Mouse (Mus musculus) limb, embryonic 11.5 days (tissue): ENCODE results near the gene Prpf8. TPM values are rescaled to one million over a fixed set of nuclear protein-coding genes. Genes with fewer than 3 reads are reported as not detected.

Experiments used
- ATAC-seq: fragments of 200-750 bp; cut with Nextera tagmentation; 2 replicates; pipeline ENCODE4 v1.8.0; 2017; ENCODE audit warnings: low read depth; ENCODE audit not compliant: insufficient number of reproducible peaks, low FRiP score, low TSS enrichment
- DNase-seq: peaks from one replicate; pipeline ENCODE4 v3.0.0-alpha.2; 2015; ENCODE audit warnings: low spot score
- H3K27ac ChIP-seq: fragments of 300-500 bp; sonication (generic); replicated peaks from 2 replicates; pipeline ENCODE4 v1.5.1; 2014; ENCODE audit warnings: low read depth, mild to moderate bottlenecking, low read length
- H3K27me3 ChIP-seq: fragments of 300-500 bp; sonication (generic); 2 replicates; pipeline ENCODE4 v1.6.1; 2014; ENCODE audit warnings: mild to moderate bottlenecking, low read length, mixed read lengths; ENCODE audit not compliant: control insufficient read depth, insufficient read depth
- H3K36me3 ChIP-seq: fragments of 300-500 bp; sonication (generic); 2 replicates; pipeline ENCODE4 v1.6.1; 2014; ENCODE audit warnings: mild to moderate bottlenecking, low read length, moderate library complexity, mixed read lengths; ENCODE audit not compliant: control insufficient read depth, insufficient read depth
- H3K4me1 ChIP-seq: fragments of 300-500 bp; sonication (generic); 2 replicates; pipeline ENCODE4 v1.6.1; 2014; ENCODE audit warnings: low read length, mixed read lengths; ENCODE audit not compliant: control insufficient read depth, insufficient read depth
- H3K4me2 ChIP-seq: fragments of 300-500 bp; sonication (generic); 2 replicates; pipeline ENCODE4 v1.6.1; 2014; ENCODE audit warnings: low read depth, mild to moderate bottlenecking, moderate library complexity; ENCODE audit not compliant: severe bottlenecking
- H3K4me3 ChIP-seq: fragments of 300-500 bp; sonication (generic); 2 replicates; pipeline ENCODE4 v1.5.1; 2014; ENCODE audit warnings: low read depth, low read length
- H3K9ac ChIP-seq: fragments of 300-500 bp; sonication (generic); 2 replicates; pipeline ENCODE4 v1.6.1; 2014; ENCODE audit warnings: mild to moderate bottlenecking, low read length
- H3K9me3 ChIP-seq: fragments of 300-500 bp; sonication (generic); 2 replicates; pipeline ENCODE4 v1.6.1; 2016; ENCODE audit warnings: low read length; ENCODE audit not compliant: control insufficient read depth
- WGBS: fragments of 180-500 bp; shearing (Covaris S2); extraction: QIAGEN DNeasy Blood & Tissue Kit; methylation state at CpG from one replicate; pipeline ENCODE4 v1.1.7; 2014; 5-methylcytosine and 5-hydroxymethylcytosine counted together
- polyA plus RNA-seq: library from polyadenylated mRNA; unstranded; fragments of >200 nt; fragmentation: Nextera tagmentation; extraction: Ambion mirVana; gene quantifications from 2 replicates; pipeline ENCODE4 v1.2.1, GENCODE M21; 2014

Prpf8 gene
- polyA plus RNA-seq, 1 experiment from 2014 or later: 111 TPM

GRCm38 (mm10) chr11:75529771-75530170, 43.2 kb downstream of the Prpf8 start:
- 60% methylated on average over 4 of the region's 4 CpGs for WGBS
- no peaks in the 10 kb centered on the region for H3K27me3 ChIP-seq
- H3K9ac ChIP-seq: no peak overlapping the region
- H3K36me3 ChIP-seq: no peaks in the 10 kb centered on the region
- H3K27ac ChIP-seq: no peak overlapping the region
- H3K4me2 ChIP-seq: no peak overlapping the region
- no peaks in the 10 kb centered on the region for H3K9me3 ChIP-seq
- H3K4me1 ChIP-seq: peaks cover 7% of the 10 kb centered on the region
- H3K4me3 ChIP-seq: no peak overlapping the region
- ATAC-seq (no peak), DNase-seq (no peak)

GRCm38 (mm10) chr11:75530325-75530724, 43.7 kb downstream of the Prpf8 start:
- DNase-seq (peak; percentile 100), ATAC-seq (no peak)
- no peak overlapping the region for H3K27ac ChIP-seq
- H3K9ac ChIP-seq: peak overlapping the region; percentile 83; the same call in 1 of the 2 replicates
- peak overlapping the region; percentile 66 for H3K4me3 ChIP-seq
- H3K9me3 ChIP-seq: no peaks in the 10 kb centered on the region
- H3K27me3 ChIP-seq: no peaks in the 10 kb centered on the region
- H3K4me2 ChIP-seq: peak overlapping the region; percentile 100
- WGBS: 2% methylated on average over 10 of the region's 10 CpGs
- H3K36me3 ChIP-seq: no peaks in the 10 kb centered on the region
- peaks cover 7% of the 10 kb centered on the region for H3K4me1 ChIP-seq

DNA sequence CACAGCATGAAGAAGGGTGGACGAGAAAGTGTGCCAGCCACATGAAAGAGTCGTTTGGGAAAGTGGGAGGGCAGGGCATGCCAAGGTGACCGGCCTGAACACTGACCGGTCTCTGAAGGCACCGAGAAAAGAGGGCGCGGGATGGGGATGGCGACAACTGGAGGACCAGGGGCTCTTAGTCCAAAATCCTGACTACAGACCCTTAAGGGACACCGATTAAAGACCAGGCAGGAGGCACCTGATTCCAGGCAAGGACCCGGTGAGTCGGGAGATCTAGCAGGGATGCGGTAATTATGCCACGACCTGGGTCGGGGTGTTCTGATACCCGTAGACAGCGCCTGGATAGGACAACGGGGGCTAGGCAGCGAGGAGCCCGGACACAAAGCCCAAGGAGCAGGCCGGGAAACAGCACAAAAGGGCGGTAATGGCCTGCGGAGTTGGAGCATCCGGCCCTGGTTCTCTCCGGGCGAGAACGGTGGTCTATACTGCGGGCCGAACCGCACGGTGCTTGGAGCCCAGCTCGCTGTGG, 44.3 kb downstream of the Prpf8 start:
- no peaks in the 10 kb centered on the region for H3K36me3 ChIP-seq
- peak overlapping the region; percentile 83 for H3K9ac ChIP-seq
- peak overlapping the region; percentile 100 for H3K4me2 ChIP-seq
- no peaks in the 10 kb centered on the region for H3K9me3 ChIP-seq
- peaks cover 7% of the 10 kb centered on the region for H3K4me1 ChIP-seq
- peak overlapping the region; percentile 74 for H3K27ac ChIP-seq
- ATAC-seq (peak; percentile 17; the same call in 1 of the 2 replicates), DNase-seq (peak; percentile 71)
- WGBS: 0% methylated on average over 31 of the region's 31 CpGs
- no peaks in the 10 kb centered on the region for H3K27me3 ChIP-seq
- peak overlapping the region; percentile 66 for H3K4me3 ChIP-seq

GRCm38 (mm10) chr11:75531469-75532242, 45.0 kb downstream of the Prpf8 start, which contains the start of gene Slc43a2:
Gene Slc43a2 (plus strand): TSS chr11:75531694.
- WGBS: under 1% methylated on average over 62 of the region's 62 CpGs
- no peaks in the 10 kb centered on the region for H3K9me3 ChIP-seq
- peaks cover 7% of the 10 kb centered on the region for H3K4me1 ChIP-seq
- peak; percentile 98 for DNase-seq
- H3K9ac ChIP-seq: peak within 1 kb of the TSS; percentile 83
- peak within 1 kb of the TSS; percentile 66 for H3K4me3 ChIP-seq
- ATAC-seq: peak; percentile 91
- no peaks in the 10 kb centered on the region for H3K27me3 ChIP-seq
- H3K27ac ChIP-seq: peak within 1 kb of the TSS; percentile 74
- no peaks in the 10 kb centered on the region for H3K36me3 ChIP-seq
- H3K4me2 ChIP-seq: peak within 1 kb of the TSS; percentile 100

DNA sequence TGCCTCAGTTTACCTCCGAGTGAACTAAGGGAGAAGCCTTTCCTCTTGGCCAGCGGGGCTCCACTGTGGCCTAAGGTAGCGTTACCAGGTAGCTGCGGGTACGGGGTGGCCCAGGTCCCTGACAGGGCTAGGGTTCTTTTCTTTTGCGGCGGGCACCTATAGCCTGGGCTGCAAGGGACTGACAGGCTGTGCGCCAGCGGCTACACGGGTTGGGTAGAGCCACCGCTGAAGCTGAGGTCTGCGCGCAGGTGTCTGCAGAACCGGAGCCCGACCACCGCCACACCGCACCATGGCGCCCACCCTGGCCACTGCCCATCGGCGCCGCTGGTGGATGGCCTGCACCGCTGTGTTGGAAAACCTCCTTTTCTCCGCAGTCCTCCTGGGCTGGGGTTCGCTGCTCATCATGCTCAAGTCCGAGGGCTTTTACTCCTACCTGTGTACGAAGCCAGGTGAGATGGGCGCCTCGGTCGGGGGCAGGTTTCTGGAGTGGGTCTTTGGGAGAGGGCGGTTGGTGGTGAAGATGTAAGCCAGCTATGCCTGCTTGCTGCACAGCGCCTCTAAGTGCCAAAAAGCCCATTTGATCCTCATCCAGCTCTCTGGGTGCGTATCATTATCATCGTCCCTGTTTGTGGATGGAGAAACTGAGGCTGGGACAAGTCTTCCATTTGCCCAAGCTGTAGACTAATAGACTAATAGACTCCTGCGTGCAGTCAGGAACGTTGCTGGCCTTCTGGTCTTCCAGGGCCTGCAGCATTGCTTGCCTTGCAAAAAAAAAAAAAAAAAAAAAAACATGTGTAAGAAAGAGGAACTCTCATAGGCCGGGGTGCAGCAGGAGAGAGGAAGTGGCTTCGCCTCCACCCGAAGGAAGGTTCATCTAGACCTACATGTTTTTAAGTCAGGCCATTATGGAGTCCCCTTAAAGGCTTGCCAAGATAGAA, 46.0 kb downstream of the Prpf8 start:
- peak overlapping the region; percentile 100 for H3K4me2 ChIP-seq
- no peaks in the 10 kb centered on the region for H3K9me3 ChIP-seq
- H3K4me1 ChIP-seq: peaks cover 9% of the 10 kb centered on the region
- no peaks in the 10 kb centered on the region for H3K27me3 ChIP-seq
- 17% methylated on average over 38 of the region's 38 CpGs for WGBS
- DNase-seq: peak; percentile 51
- peak overlapping the region; percentile 66 for H3K4me3 ChIP-seq
- H3K36me3 ChIP-seq: no peaks in the 10 kb centered on the region
- peak overlapping the region; percentile 52 for H3K9ac ChIP-seq
- H3K27ac ChIP-seq: no peak overlapping the region
- no peak for ATAC-seq

DNA sequence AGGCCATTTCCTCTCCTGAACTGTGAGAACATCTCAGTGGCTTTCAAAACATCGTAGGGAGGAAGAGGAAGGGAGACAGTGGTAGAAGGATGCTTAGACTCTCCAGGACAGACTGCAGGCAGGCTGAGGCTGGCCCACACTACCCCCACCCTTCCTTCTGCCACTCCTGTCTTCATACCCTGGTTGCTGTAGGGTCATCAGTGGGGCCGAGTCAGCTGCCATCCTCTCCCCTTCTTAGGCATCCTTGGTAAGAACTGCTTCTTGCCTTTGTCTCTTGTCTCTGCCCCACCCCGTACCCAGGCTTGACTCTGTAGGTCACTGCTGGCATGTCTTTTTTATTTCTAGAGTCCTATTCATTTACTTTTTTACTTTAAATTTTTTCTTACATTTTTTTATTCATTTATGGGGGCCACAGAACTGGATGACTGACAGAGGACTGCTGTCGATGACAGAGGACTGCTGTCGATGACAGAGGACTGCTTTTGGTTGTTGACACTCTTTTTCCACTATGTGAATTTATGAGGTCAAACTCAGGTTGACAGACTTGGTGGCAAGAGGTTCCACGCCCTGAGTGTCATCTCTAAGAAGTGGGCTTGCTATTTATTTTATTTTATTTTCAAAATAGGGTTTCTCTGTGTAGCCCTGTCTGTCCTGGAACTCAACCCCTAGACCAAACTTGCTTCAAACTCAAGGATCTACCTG, 46.8 kb downstream of the Prpf8 start:
- Histone ChIP-seq H3K9ac (no peak overlapping the region), H3K27ac (no peak overlapping the region), H3K9me3 (no peaks in the 10 kb centered on the region), H3K4me1 (peaks cover 14% of the 10 kb centered on the region), H3K27me3 (no peaks in the 10 kb centered on the region), H3K36me3 (no peaks in the 10 kb centered on the region), H3K4me3 (no peak overlapping the region), H3K4me2 (no peak overlapping the region)
- ATAC-seq (no peak), DNase-seq (no peak)
- 87% methylated on average over 6 of the region's 6 CpGs for WGBS

DNA sequence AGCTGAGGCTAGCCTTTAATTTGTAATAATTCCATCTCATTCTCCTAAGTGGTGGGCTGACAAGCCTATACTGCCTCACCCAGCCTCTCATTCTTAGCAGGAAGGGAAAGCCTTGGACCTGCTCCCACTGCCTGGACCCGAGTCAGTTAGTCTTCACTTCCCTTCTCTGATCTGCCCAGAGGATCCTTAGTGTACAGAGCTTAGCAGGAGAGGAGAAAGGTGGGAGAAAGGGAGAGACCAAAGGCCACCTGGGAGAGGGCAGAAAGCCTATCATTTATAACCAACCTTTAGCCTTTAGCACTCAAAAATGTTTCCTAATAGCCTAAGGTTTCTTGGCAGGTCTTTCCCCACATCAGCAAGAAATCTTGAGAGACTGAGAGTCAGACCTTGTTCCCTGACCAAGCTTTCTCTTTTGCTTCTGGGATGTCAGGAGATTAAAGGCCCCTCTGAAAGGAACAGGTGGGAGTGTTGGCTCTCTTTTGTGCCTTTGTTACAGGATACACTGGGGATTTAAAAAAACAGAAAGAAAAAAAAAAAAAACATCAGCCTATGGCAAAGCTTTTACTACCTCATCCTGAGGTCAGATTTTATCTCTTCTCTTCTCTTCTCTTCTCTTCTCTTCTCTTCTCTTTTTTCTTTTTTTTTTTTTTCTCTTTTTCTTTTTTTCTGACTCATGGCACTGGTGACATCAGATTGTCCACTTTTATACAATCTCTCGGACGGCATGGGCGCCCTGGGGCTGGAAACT, 47.8 kb downstream of the Prpf8 start:
- DNase-seq (no peak), ATAC-seq (no peak)
- Histone ChIP-seq H3K9ac (no peak overlapping the region), H3K9me3 (no peaks in the 10 kb centered on the region), H3K36me3 (no peaks in the 10 kb centered on the region), H3K27me3 (no peaks in the 10 kb centered on the region), H3K4me1 (peaks cover 14% of the 10 kb centered on the region), H3K4me2 (no peak overlapping the region), H3K4me3 (no peak overlapping the region), H3K27ac (no peak overlapping the region)
- WGBS: 76% methylated on average over 4 of the region's 4 CpGs
